Mouse (Mus musculus) C3H10T1/2 (cell line): ENCODE results near the gene Ms4a15. TPM values are rescaled to one million over a fixed set of nuclear protein-coding genes. Genes with fewer than 3 reads are reported as not detected.

Experiments
- polyA plus RNA-seq, 2 experiments: library from polyadenylated mRNA; unstranded; fragments of >200 nt; fragmentation: generic; extraction: Trizol; gene quantifications; one replicate each; pipeline ENCODE4 v1.2.1; 2012; ENCODE audit warnings: missing spikeins in 2 of 2

Gene Ms4a15
- not detected for polyA plus RNA-seq

GRCm38 (mm10) chr19:10993150-10993549, at the start of gene Ms4a15:
Gene Ms4a15, minus strand, starts transcription at chr19:10993250.

DNA sequence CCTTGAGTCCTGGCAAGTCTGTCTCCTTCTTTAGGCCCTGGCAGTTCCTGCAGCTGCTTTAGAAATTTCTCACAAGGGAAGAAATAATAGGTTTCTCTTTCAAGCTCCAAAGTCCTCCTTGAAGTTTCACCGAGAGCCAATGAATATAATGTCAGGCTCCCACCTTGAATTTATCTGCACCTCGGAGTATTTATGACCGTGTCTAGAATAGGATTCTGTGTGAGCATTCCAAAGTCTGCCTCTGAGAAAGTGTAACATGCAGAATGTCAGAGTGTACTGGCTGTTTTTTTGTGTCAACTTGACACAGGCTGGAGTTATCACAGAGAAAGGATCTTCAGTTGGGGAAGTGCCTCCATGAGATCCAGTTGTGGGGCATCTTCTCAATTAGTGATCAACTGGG, 24.8 kb upstream of the Ms4a15 start, which contains the start of gene Ms4a18:
Gene Ms4a18 (minus strand): TSS at position 141 of the 400 bp plus-strand sequence.

GRCm38 (mm10) chr19:10974238-10974865, 18.7 kb downstream of the Ms4a15 start, which contains the start of gene Ms4a10:
Gene Ms4a10, minus strand, starts transcription at chr19:10974670.

GRCm38 (mm10) chr19:10949112-10949511, 43.9 kb downstream of the Ms4a15 start, which contains the start of gene Ccdc86:
Gene Ccdc86, minus strand, starts transcription at chr19:10949266.

GRCm38 (mm10) chr19:10937110-10937563, 55.9 kb downstream of the Ms4a15 start, which contains the start of gene Ptgdr2:
Gene Ptgdr2, plus strand, starts transcription at chr19:10937160.

Other genes with a start within 250 kb of the Ms4a15 start
- not detected for gene Cd6, start 163.2 kb downstream of the Ms4a15 start, polyA plus RNA-seq
- under 1 TPM; 0.14 to 0.30 TPM for gene Slc15a3, start 153.5 kb downstream of the Ms4a15 start, polyA plus RNA-seq
- 10 to 100 TPM; 29.2 to 92.3 TPM for gene Tmem132a, start 123.3 kb downstream of the Ms4a15 start, polyA plus RNA-seq
- gene Tmem109, start 111.2 kb downstream of the Ms4a15 start, polyA plus RNA-seq: 100 to 1,000 TPM in 1 of 2 experiments, 10 to 100 TPM in 1; 86.0 to 103 TPM
- gene Prpf19, start 98.0 kb downstream of the Ms4a15 start, polyA plus RNA-seq: 100 to 1,000 TPM; 204 to 245 TPM
- under 1 TPM in 1 of 2 experiments, not detected in 1; 0.17 TPM for gene Zp1, start 72.6 kb downstream of the Ms4a15 start, polyA plus RNA-seq
- gene Ptgdr2, start 56.1 kb downstream of the Ms4a15 start, polyA plus RNA-seq: under 1 TPM; 0.01 to 0.06 TPM
- gene Ccdc86, start 44.0 kb downstream of the Ms4a15 start, polyA plus RNA-seq: 10 to 100 TPM; 12.0 to 31.9 TPM
- gene Ms4a10, start 18.6 kb downstream of the Ms4a15 start, polyA plus RNA-seq: not detected
- not detected for gene Ms4a18, start 24.8 kb upstream of the Ms4a15 start, polyA plus RNA-seq
- not detected for gene Ms4a8a, start 87.9 kb upstream of the Ms4a15 start, polyA plus RNA-seq
- gene 1700017D01Rik, start 137.6 kb upstream of the Ms4a15 start, polyA plus RNA-seq: not detected
- gene 1700025F22Rik, start 172.1 kb upstream of the Ms4a15 start, polyA plus RNA-seq: not detected
- not detected for gene Ms4a13, start 203.5 kb upstream of the Ms4a15 start, polyA plus RNA-seq
- gene Ms4a12, start 239.2 kb upstream of the Ms4a15 start, polyA plus RNA-seq: not detected